Mouse (Mus musculus) left cerebral cortex, adult 8-10 months (tissue): ENCODE data around the gene Tmem108. TPM values are rescaled to one million over a fixed set of nuclear protein-coding genes. Genes with fewer than 3 reads are reported as not detected.

Source experiments
- DNase-seq, 2 experiments: peaks; one replicate each; pipeline ENCODE4 v3.0.0; 2022; ENCODE audit warnings: low spot score in 2 of 2
- total RNA-seq, 4 experiments: library from RNA; stranded (reverse); gene quantifications; 2 replicates each; pipeline ENCODE4 v1.2.4; 2022

The Tmem108 gene
- total RNA-seq, result 10 to 100 TPM; 17.0 to 23.1 (median 17.9) TPM

GRCm38 (mm10) chr9:103761647-103762084, at the start of gene Tmem108:
Gene Tmem108, minus strand, starts transcription at chr9:103761837.
- peak; percentile 75 to 92 for DNase-seq

GRCm38 (mm10) chr9:103789029-103789428, 27.4 kb upstream of the Tmem108 start:
- DNase-seq, result no peak

GRCm38 (mm10) chr9:103784156-103784555, 22.5 kb upstream of the Tmem108 start:
- DNase-seq, result peak in 1 of 2 experiments; percentile 36

GRCm38 (mm10) chr9:103783276-103783675, 21.6 kb upstream of the Tmem108 start:
- DNase-seq, result no peak

DNA sequence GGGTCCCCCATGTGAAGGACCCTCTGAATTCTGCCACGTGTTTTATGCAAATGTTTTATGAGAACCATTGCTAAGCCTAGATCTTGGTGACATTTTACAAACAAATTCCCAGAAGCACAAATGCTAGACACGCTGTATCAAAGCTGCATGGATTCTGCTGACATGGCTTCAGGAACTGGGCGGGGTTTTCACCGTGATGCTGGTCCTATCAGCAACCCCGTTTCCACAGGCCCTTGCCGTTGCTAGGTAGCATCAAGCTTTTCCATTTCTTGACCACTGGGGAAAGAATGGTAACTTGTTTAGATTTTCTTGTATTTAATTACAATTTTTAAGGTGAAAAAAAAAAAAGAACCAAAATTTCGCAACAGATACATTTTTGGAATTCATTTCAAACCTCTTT, 20.7 kb upstream of the Tmem108 start:
- no peak for DNase-seq

- no peak for DNase-seq
These were observed 19.8 kb upstream of the Tmem108 start for GRCm38 (mm10) chr9:103781407-103781806.

GRCm38 (mm10) chr9:103780598-103780997, 19.0 kb upstream of the Tmem108 start:
- no peak for DNase-seq

GRCm38 (mm10) chr9:103778185-103778584, 16.5 kb upstream of the Tmem108 start:
- no peak for DNase-seq

GRCm38 (mm10) chr9:103761151-103761571, 476 bp downstream of the Tmem108 start:
- peak in 1 of 2 experiments; percentile 37 for DNase-seq

DNA sequence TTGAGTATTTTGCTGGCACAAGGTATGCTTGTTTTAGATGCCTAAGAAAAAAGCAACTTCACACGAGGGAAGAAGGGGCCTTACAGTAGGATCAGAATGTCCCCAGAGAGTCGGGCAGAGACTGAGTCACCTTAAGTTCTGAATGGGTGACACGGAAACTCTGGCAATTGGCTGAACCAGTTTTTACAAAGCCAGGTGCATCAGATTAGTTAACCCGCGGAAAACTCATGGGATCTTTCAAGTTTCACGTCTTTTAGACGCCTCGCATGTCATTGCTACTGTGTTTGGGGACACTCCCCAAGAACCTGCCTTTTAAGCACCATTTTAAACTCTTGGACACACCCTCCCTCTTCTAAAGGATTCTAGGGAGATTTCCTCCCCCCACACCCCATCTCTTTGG, 1.3 kb downstream of the Tmem108 start:
- DNase-seq, result no peak

- DNase-seq, result no peak
These were observed 1.8 kb downstream of the Tmem108 start for GRCm38 (mm10) chr9:103759829-103760228.

DNA sequence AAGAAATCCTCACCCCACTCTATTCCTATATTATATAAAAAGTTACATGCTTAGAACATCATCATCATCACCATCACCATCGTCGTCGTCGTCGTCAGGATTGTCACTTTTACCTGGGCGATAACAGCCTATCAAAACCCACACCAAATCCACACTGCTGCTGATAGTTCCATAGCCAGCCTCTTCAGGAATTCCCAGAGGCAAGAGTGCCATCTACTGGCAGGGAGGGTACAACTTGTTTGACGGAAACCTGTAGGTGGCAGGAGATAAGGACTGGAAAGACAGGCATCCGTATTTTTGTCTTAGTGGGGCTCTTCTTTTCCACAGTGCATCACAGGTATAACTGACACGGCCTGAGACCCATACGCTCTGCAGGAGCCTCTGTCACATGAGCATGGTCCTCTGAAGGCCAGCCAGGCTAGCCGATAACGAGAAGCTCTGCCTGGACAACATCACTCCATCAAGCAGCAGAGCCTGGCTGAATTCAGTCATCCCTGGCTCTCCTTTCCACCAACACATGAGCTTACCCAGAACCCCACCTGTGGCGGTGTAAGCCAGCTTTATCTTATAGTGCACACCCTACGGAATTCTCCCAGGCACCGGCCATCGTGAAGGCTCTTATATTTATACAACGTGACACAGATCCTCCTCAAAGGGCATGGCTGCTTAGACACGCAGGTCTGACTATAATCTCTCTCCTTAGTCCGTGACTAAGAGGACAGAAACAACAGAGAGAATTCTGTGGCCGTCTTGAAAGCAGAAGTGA, 2.5 kb downstream of the Tmem108 start:
- DNase-seq, result peak; percentile 64 to 69

DNA sequence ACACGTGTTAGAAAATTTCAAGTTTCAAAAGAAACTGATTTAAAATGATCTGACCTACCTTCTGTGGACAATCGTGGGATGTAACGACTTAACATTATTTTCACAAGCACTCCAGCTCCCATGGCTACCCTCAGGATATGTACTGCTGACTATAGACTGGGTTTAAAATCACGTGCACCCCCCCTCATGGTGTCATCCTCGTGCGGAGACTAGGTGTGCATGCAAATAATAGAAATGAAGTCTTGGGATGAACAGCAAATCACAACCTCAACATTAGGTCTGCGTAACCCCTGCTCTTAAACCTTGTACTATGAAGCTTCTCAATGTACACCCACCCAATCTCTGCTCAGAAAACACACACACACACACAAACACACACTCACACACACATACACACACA, 3.4 kb downstream of the Tmem108 start:
- no peak for DNase-seq

DNA sequence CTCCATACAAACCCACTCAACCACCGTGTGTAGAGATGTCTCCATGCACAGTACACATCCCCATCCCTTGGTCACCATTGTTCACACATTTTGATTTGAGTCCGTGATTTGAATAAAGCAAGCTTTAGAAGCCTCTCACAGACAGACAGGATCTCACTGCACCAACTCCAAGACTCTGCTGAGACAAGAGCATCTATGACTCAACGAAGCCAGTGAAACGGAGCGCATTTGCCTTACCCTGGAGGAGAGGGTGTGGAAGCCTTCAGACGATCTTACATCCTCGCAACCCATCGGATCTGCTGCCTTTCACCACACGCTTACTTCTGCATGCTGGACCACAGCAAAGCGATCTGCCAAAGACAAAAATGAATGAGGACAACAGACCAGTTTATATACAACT, 9.0 kb downstream of the Tmem108 start:
- no peak for DNase-seq

DNA sequence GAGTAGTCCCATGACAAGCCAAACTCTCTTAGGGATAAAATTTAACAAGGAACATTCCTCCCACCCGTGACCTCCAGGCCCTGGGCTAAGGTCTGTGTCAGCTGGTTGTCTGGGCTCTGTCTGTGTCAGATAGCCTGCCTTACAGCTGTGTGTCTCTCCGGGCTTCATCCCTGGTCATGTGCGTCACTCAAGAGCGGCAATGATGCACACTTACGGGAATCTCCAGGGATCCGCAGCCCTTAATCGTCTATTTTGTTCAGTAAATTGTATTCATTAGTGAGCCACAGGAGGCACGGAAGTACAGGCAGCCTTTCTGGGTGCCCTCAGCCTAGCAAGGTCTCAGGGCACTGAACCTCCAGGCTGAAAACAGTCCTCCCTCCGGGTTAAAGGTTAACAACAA, 10.1 kb downstream of the Tmem108 start:
- DNase-seq, result no peak

- DNase-seq, result no peak
These were observed 11.1 kb downstream of the Tmem108 start for GRCm38 (mm10) chr9:103750491-103750890.

- DNase-seq, result peak in 1 of 2 experiments; percentile 17
These were observed 15.0 kb downstream of the Tmem108 start for GRCm38 (mm10) chr9:103746598-103746997.

GRCm38 (mm10) chr9:103740145-103740544, 21.5 kb downstream of the Tmem108 start:
- DNase-seq, result no peak

DNA sequence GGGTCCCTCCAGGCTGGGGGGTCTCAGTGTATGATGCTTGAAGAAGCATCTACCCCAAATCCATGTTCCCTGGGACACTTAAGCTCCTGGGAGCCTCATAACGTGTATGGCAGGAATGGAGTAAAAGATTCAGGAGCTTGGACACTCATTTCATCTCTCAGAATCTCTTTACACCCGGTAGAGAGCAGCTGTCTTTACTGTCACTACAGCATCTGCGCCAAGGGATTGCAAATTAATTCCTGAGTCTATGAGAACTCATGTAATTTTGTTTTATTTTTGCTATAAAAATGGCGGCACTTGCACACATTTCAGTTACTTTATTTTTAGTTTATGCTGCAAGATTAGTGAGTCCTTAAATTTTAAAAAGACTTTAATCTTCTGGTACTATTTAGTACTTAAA, 22.6 kb downstream of the Tmem108 start:
- DNase-seq, result no peak

DNA sequence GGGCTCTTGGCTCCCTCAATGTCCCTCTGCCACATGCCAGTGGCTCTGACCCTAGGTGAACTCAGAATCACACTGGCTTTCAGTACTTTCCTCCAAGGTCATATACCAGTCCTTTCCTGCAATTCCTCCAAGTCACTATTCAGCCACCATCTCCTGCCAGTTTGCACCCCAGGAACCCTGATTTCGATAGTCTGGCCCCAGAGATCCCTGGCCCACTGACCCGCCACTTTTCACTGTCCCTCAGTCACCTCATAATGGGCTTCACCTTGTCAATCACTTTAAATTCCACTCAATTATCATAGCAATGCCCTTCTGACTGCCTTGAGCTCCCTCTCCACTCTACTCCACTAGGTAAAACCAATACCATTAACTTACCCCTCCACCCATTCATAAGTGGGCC, 31.9 kb downstream of the Tmem108 start:
- DNase-seq, result no peak

GRCm38 (mm10) chr9:103726751-103727462, 34.7 kb downstream of the Tmem108 start:
- no peak for DNase-seq

DNA sequence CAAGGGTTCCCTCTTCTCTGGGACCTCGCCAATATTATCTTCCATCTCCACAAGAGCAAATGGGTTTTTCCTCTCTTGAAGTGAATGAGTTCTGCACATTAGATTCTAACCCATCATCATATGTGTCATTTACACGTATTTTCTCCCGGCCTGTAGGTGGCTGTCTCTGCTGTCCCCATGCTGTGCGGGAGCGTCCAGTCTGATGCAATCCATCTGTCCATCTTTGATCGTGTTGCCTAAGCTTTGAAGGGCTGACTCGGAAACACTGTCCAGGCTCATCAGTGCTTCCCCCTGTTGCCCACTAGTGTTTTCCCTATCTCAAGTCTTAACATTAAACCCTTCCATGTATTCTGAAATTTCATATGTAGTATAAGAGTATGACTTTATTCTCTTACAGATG, 36.1 kb downstream of the Tmem108 start:
- no peak for DNase-seq

- DNase-seq, result no peak
These were observed 40.2 kb downstream of the Tmem108 start for GRCm38 (mm10) chr9:103721486-103721885.
